Mouse (Mus musculus) spleen, adult 2 months (tissue): ENCODE results near the gene Kcnc3.

Experiments used
- CTCF ChIP-seq: fragments of 200-500 bp; IDR thresholded peaks from 2 replicates; pipeline ENCODE4 v1.5.1; 2011; ENCODE audit warnings: mild to moderate bottlenecking, inconsistent platforms; ENCODE audit not compliant: insufficient read depth, insufficient read length, insufficient replicate concordance; ENCODE audit errors: extremely low read depth
- POLR2A ChIP-seq: fragments of 200-500 bp; IDR thresholded peaks from 2 replicates; pipeline ENCODE4 v1.6.1; 2011; ENCODE audit warnings: low read depth, low read length, inconsistent platforms

DNA sequence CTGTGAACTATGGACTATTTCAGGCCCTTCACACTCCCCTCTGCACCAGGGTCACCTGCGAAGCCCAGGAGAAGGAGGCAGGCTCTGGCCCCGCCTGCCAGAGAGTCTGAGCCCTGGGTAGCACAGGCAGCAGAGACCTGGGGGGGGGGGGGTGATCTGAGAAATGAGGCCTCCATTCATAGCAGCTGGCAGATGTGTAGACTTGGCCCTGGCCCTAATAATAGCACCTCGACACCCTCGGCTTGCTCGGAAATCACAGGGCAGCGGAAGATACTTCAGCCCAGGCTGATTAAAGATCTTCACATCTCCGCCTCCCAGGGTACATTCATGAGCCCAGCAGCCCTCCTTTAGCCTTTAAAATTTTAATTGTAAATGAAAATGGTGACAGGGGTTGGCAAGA, 21.7 kb downstream of the Kcnc3 start:
- TF ChIP-seq POLR2A (no peak), CTCF (no peak)
